Mouse (Mus musculus): ENCODE results near the gene Enoph1. TPM values are rescaled to one million over a fixed set of nuclear protein-coding genes. Genes with fewer than 3 reads are reported as not detected.

Gene Enoph1
- total RNA-seq, 2 experiments from 2014 or later: 6.5 to 8.6 TPM

Other genes with a start within 250 kb of the Enoph1 start
- gene Vamp9, start 133.7 kb upstream of the Enoph1 start, total RNA-seq (2021): not detected
- gene Hnrnpd, start 61.0 kb upstream of the Enoph1 start, total RNA-seq (2021): 10 to 100 TPM; 69.5 to 86.9 TPM
- under 1 TPM in 1 of 2 experiments, not detected in 1; 0.79 TPM for gene 4930524J08Rik, start 60.9 kb upstream of the Enoph1 start, total RNA-seq (2021)
- gene Hnrnpdl, start 321 bp upstream of the Enoph1 start, total RNA-seq (2021): 10 to 100 TPM; 60.2 to 70.6 TPM
- gene Tmem150c, start 119.8 kb downstream of the Enoph1 start, total RNA-seq (2021): 1 to 10 TPM; 3.3 to 9.5 TPM